Mouse (Mus musculus) brain, embryonic 14.5 days (tissue): ENCODE measurements at regions not wholly inside any gene's neighbourhood (a gene's known extent, or its start where the extent isn't known, plus 50 kb on each side); places are given as distances from the start of the nearest gene placed in this dataset.

Source experiments
- CTCF ChIP-seq: fragments of 200-500 bp; IDR thresholded peaks from 2 replicates; pipeline ENCODE4 v1.5.1; 2012; ENCODE audit warnings: inconsistent platforms, mild to moderate bottlenecking, moderate library complexity, borderline replicate concordance; ENCODE audit not compliant: insufficient read depth, insufficient read length; ENCODE audit errors: extremely low read depth
- POLR2A ChIP-seq: fragments of 200-500 bp; IDR thresholded peaks from 2 replicates; pipeline ENCODE4 v1.6.1; 2012; ENCODE audit warnings: mild to moderate bottlenecking, inconsistent platforms, borderline replicate concordance; ENCODE audit not compliant: poor library complexity, insufficient read depth, insufficient read length, severe bottlenecking; ENCODE audit errors: extremely low read depth

- TF ChIP-seq CTCF (no peak), POLR2A (no peak)
These were observed 855.7 kb upstream of the Ddx18 start for GRCm38 (mm10) chr1:122423503-122423902.
